Mouse (Mus musculus) embryonic fibroblast, embryonic 13.5 days (primary cell): ENCODE measurements around the gene Elobl.

Experiments used
- CTCF ChIP-seq: IDR thresholded peaks from 2 replicates; pipeline ENCODE4 v1.5.1; 2011; ENCODE audit warnings: mild to moderate bottlenecking, control low read depth, low read length, moderate library complexity, borderline replicate concordance; ENCODE audit not compliant: insufficient read depth
- POLR2A ChIP-seq: IDR thresholded peaks from 2 replicates; pipeline ENCODE4 v1.6.1; 2011; ENCODE audit warnings: low read depth, mild to moderate bottlenecking, control low read depth, low read length, moderate library complexity

GRCm38 (mm10) chr11:88951576-88951975 lies 15.2 kb downstream of the Elobl start:
- TF ChIP-seq POLR2A = no peak
- TF ChIP-seq CTCF = no peak
